In the genomic region with DNA sequence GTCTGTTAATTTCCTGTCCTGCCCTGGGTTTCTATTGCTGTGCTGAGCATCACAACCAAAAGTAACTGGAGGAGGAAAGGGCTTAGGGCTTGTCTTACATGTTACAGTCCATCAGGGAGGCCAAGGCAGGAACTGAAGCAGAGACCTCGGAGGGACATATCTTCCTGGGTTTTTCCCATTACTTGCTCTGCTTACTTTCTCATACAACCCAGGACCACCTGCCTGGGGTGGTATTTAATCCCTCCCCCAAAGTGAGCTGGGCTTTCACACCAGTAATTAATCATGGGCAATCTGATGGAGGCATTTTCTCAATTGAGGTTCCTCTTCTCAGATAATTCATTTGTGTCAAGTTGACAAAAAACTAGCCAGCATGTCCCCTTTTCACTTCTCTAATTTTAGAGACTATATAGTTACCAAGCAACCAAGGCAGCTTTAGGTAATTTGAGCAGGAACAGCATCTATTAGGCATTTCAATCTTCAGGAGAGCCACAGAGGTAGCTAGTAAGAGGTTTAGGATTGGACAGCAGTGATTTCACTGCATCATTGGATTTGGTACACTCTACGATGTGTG, we compare ENCODE assay signal across 21 mouse cellular contexts. TPM values are rescaled to one million over a fixed set of nuclear protein-coding genes. Genes with fewer than 3 reads are reported as not detected.
A peak's percentile ranks its signal among the peaks of the same experiment; 100 is the strongest.
DNase-seq lines count a peak whose midpoint lies in the region; ATAC-seq and TF ChIP-seq lines count a peak whose summit lies in the region.
"Had no signal": no experiment of that assay in that cellular context is flagged by ENCODE, and none has a peak within 500 bp of the region (broad histone marks: within the 10 kb centered on the region; RNA-seq: fewer than 3 reads in every experiment).

No protein-coding gene starts in this region.

- ATAC-seq in hindbrain, embryonic 13.5 days (ENCODE audit: low FRiP score) = no peak
- no peak for ATAC-seq in hindbrain, embryonic 12.5 days (ENCODE audit: low FRiP score)
- peak; percentile 38; the same call in 1 of the 2 replicates for ATAC-seq in granulocyte monocyte progenitor cell, adult 5-6 weeks (replicated peaks; ENCODE audit: poor library complexity, severe bottlenecking)
- no peak; the same call in 1 of the 2 replicates for ATAC-seq in megakaryocyte progenitor cell, adult 5-6 weeks (replicated peaks; ENCODE audit: poor library complexity)
- ATAC-seq: forebrain, embryonic 15.5 days; intestine, embryonic 15.5 days had no signal

- no peak for TF ChIP-seq CTCF in spleen, adult 2 months (IDR thresholded peaks at IDR 0.05; ENCODE audit: extremely low read depth, insufficient read depth, insufficient read length, insufficient replicate concordance)

- H3K9me3 ChIP-seq in hindbrain, embryonic 13.5 days = no peaks in the 10 kb centered on the region
- H3K9me3 ChIP-seq in hindbrain, embryonic 12.5 days (replicated peaks) = no peaks in the 10 kb centered on the region
- H3K9me3 ChIP-seq: forebrain, embryonic 15.5 days; heart, embryonic 15.5 days; intestine, embryonic 15.5 days; kidney, embryonic 15.5 days; midbrain, embryonic 10.5 days; neural tube, embryonic 12.5 days; stomach, embryonic 15.5 days had no signal

- 51% methylated on average over 2 of the region's 2 CpGs for WGBS in hindbrain, embryonic 13.5 days
- WGBS in hindbrain, embryonic 12.5 days = 64% methylated on average over 2 of the region's 2 CpGs
- 87% methylated on average over 2 of the region's 2 CpGs for WGBS in spleen, adult 2 months

- H3K27ac ChIP-seq in hindbrain, embryonic 13.5 days = 0 out of 2 replicates have a peak overlapping the region, but pooled peaks have one; percentile 66
- H3K27ac ChIP-seq in hindbrain, embryonic 12.5 days = no peak overlapping the region
- H3K27ac ChIP-seq in spleen, adult 2 months (ENCODE audit: insufficient read depth, low read length) = peak overlapping the region; percentile 18
- H3K27ac ChIP-seq: forebrain, embryonic 15.5 days; heart, embryonic 15.5 days; intestine, embryonic 15.5 days; kidney, embryonic 15.5 days; midbrain, embryonic 10.5 days; neural tube, embryonic 12.5 days; stomach, embryonic 15.5 days had no signal

- H3K4me1 ChIP-seq in hindbrain, embryonic 13.5 days (replicated peaks) = peaks cover 20% of the 10 kb centered on the region
- peaks cover 12% of the 10 kb centered on the region for H3K4me1 ChIP-seq in hindbrain, embryonic 12.5 days
- H3K4me1 ChIP-seq in spleen, adult 2 months (ENCODE audit: control insufficient read depth, insufficient read depth, insufficient read length) = peaks cover 5% of the 10 kb centered on the region; the same call in 1 of the 2 replicates

- TF ChIP-seq POLR2A in spleen, adult 2 months (IDR thresholded peaks at IDR 0.05; ENCODE audit: low read depth, low read length) = no peak

- no peak overlapping the region for H3K9ac ChIP-seq in hindbrain, embryonic 13.5 days
- no peak overlapping the region for H3K9ac ChIP-seq in hindbrain, embryonic 12.5 days
- H3K9ac ChIP-seq: forebrain, embryonic 15.5 days; heart, embryonic 15.5 days; intestine, embryonic 15.5 days; kidney, embryonic 15.5 days; neural tube, embryonic 12.5 days; stomach, embryonic 15.5 days had no signal

- DNase-seq in spleen, adult 2 months (ENCODE audit: low read depth in 1 of 2, low spot score in 2 of 2) = no peak
- no peak for DNase-seq in spleen, postnatal 4 days (ENCODE audit: low spot score in 2 of 2)
- DNase-seq in layer of hippocampus, postnatal 36 days = no peak
- DNase-seq: adrenal gland, postnatal 14 days; cerebellum, adult 18-20 months; cerebellum, postnatal 25 days; embryo, embryonic 11 days; heart, postnatal 4 days; lung, adult 18-20 months; lung, postnatal 14 days had no signal

- no peaks in the 10 kb centered on the region for H3K36me3 ChIP-seq in hindbrain, embryonic 13.5 days
- H3K36me3 ChIP-seq in hindbrain, embryonic 12.5 days = no peaks in the 10 kb centered on the region
- no peaks in the 10 kb centered on the region for H3K36me3 ChIP-seq in spleen, adult 2 months (ENCODE audit: control insufficient read depth, insufficient read depth, low read length)
- H3K36me3 ChIP-seq: forebrain, embryonic 15.5 days; heart, embryonic 15.5 days; intestine, embryonic 15.5 days; neural tube, embryonic 12.5 days; stomach, embryonic 15.5 days had no signal

- no peaks in the 10 kb centered on the region for H3K27me3 ChIP-seq in hindbrain, embryonic 13.5 days
- H3K27me3 ChIP-seq in hindbrain, embryonic 12.5 days = no peaks in the 10 kb centered on the region
- H3K27me3 ChIP-seq in spleen, adult 2 months (ENCODE audit: control insufficient read depth, insufficient read depth, low read length) = no peaks in the 10 kb centered on the region
- H3K27me3 ChIP-seq: forebrain, embryonic 15.5 days; heart, embryonic 15.5 days; intestine, embryonic 15.5 days; kidney, embryonic 15.5 days; neural tube, embryonic 12.5 days; stomach, embryonic 15.5 days had no signal

- no peak overlapping the region for H3K4me3 ChIP-seq in hindbrain, embryonic 13.5 days
- no peak overlapping the region for H3K4me3 ChIP-seq in hindbrain, embryonic 12.5 days
- H3K4me3 ChIP-seq in spleen, adult 2 months (ENCODE audit: extremely low read depth, insufficient read depth, insufficient read length) = no peak overlapping the region
- H3K4me3 ChIP-seq: forebrain, embryonic 15.5 days; heart, embryonic 15.5 days; intestine, embryonic 15.5 days; kidney, embryonic 15.5 days; midbrain, embryonic 10.5 days; neural tube, embryonic 12.5 days; stomach, embryonic 15.5 days had no signal

- no peak overlapping the region for H3K4me2 ChIP-seq in hindbrain, embryonic 13.5 days
- H3K4me2 ChIP-seq in hindbrain, embryonic 12.5 days (replicated peaks) = no peak overlapping the region
- H3K4me2 ChIP-seq: forebrain, embryonic 15.5 days; heart, embryonic 15.5 days; intestine, embryonic 15.5 days; kidney, embryonic 15.5 days; neural tube, embryonic 12.5 days; stomach, embryonic 15.5 days had no signal

RNA-seq across cellular contexts. Expression of gene Ube2n, which starts 15.7 kb away (rescaled TPM):
- 403 and 411 TPM in 2 replicates for polyA plus RNA-seq in hindbrain, embryonic 13.5 days (2015; fragmentation: Nextera tagmentation; extraction: Ambion mirVana)
- polyA plus RNA-seq in hindbrain, embryonic 12.5 days (2016; fragmentation: Nextera tagmentation; extraction: Ambion mirVana) = 367 and 390 TPM in 2 replicates
- 21.5 and 26.4 TPM in 2 replicates for polyA plus RNA-seq in spleen, adult 2 months (2012; rRNA removed)
- 256 and 281 TPM in 2 replicates for total RNA-seq in granulocyte monocyte progenitor cell, adult 5-6 weeks (2014; fragmentation: Nextera tagmentation)
- total RNA-seq in granulocyte monocyte progenitor cell, adult 5-6 weeks (2017) = 117 and 134 TPM in 2 replicates
- total RNA-seq in layer of hippocampus, postnatal 36 days (2021) = 100 to 1,000 TPM; 192 to 202 TPM
- total RNA-seq in megakaryocyte progenitor cell, adult 5-6 weeks (2015) = 425 and 475 TPM in 2 replicates
- 133 and 146 TPM in 2 replicates for total RNA-seq in megakaryocyte progenitor cell, adult 5-6 weeks (2017)

RNA-seq across cellular contexts. Expression of gene Mrpl42, which starts 28.9 kb away (rescaled TPM):
- polyA plus RNA-seq in hindbrain, embryonic 13.5 days (2015; fragmentation: Nextera tagmentation; extraction: Ambion mirVana) = 252 and 268 TPM in 2 replicates
- 246 and 265 TPM in 2 replicates for polyA plus RNA-seq in hindbrain, embryonic 12.5 days (2016; fragmentation: Nextera tagmentation; extraction: Ambion mirVana)
- polyA plus RNA-seq in spleen, adult 2 months (2012; rRNA removed) = 27.3 and 27.8 TPM in 2 replicates
- 228 and 294 TPM in 2 replicates for total RNA-seq in granulocyte monocyte progenitor cell, adult 5-6 weeks (2014; fragmentation: Nextera tagmentation)
- total RNA-seq in granulocyte monocyte progenitor cell, adult 5-6 weeks (2017) = 220 and 253 TPM in 2 replicates
- 10 to 100 TPM; 71.7 to 76.5 TPM for total RNA-seq in layer of hippocampus, postnatal 36 days (2021)
- 241 and 298 TPM in 2 replicates for total RNA-seq in megakaryocyte progenitor cell, adult 5-6 weeks (2015)
- total RNA-seq in megakaryocyte progenitor cell, adult 5-6 weeks (2017) = 245 and 254 TPM in 2 replicates

RNA-seq across cellular contexts. Expression of gene Nudt4, which starts 33.3 kb away (rescaled TPM):
- polyA plus RNA-seq in hindbrain, embryonic 13.5 days (2015; fragmentation: Nextera tagmentation; extraction: Ambion mirVana) = 74.6 and 76.5 TPM in 2 replicates
- polyA plus RNA-seq in hindbrain, embryonic 12.5 days (2016; fragmentation: Nextera tagmentation; extraction: Ambion mirVana) = 123 and 126 TPM in 2 replicates
- 8.0 and 9.9 TPM in 2 replicates for polyA plus RNA-seq in spleen, adult 2 months (2012; rRNA removed)
- 29.7 and 51.7 TPM in 2 replicates for total RNA-seq in granulocyte monocyte progenitor cell, adult 5-6 weeks (2014; fragmentation: Nextera tagmentation)
- 50.5 and 52.8 TPM in 2 replicates for total RNA-seq in granulocyte monocyte progenitor cell, adult 5-6 weeks (2017)
- 10 to 100 TPM; 73.9 to 74.5 TPM for total RNA-seq in layer of hippocampus, postnatal 36 days (2021)
- total RNA-seq in megakaryocyte progenitor cell, adult 5-6 weeks (2015) = 66.1 and 67.2 TPM in 2 replicates
- 53.7 and 60.6 TPM in 2 replicates for total RNA-seq in megakaryocyte progenitor cell, adult 5-6 weeks (2017)
